Mouse (Mus musculus) G1E-ER4 (cell line): ENCODE data around the gene Hyal3. TPM values are rescaled to one million over a fixed set of nuclear protein-coding genes. Genes with fewer than 3 reads are reported as not detected.

ENCODE experiments used
- GATA1 ChIP-seq: IDR thresholded peaks from one replicate; pipeline ENCODE4 v1.8.0; 2012; ENCODE audit warnings: low read length, inconsistent platforms
- polyA plus RNA-seq: library from polyadenylated mRNA; stranded (reverse); fragments of >175 nt; gene quantifications from 2 replicates; pipeline ENCODE4 v1.2.3, GENCODE M21; 2012

Gene Hyal3
- polyA plus RNA-seq, 1 experiment: 0.06 TPM

DNA sequence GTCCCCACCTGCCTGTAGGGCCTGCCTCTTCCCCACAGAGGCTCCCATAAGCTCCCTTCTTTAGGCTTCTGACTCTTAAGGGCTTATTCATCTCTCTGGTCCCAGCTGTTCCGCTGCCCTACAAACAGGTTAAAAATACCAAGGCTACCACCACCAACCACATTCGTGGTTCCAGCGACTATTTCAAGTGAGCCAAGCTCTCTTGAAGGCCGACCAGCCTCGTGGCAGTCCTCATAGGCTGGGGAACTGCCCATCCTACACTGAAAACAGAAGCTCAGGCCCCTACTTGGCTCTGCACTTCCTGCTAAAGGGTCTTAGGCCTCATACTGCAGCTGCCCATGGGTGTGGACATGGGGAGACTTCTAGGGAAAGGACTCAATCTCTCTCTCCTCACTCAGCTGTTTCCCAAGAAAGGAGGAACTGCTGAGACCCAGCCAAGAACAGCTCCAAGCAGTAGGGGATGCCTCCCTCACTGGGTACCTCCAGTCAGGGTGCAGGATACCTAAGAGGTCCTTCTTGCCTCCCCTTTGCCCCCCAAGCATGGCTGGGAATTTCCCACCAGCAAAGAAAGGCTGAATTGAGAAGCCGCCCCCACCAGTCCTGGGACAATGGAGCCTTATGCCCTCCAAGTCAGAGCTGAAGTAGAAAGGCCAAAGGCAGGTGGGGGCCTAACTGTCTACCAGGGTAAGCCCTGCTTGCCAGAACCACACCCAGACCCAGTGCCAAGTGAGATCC, 31.0 kb downstream of the Hyal3 start:
- no peak for TF ChIP-seq GATA1

DNA sequence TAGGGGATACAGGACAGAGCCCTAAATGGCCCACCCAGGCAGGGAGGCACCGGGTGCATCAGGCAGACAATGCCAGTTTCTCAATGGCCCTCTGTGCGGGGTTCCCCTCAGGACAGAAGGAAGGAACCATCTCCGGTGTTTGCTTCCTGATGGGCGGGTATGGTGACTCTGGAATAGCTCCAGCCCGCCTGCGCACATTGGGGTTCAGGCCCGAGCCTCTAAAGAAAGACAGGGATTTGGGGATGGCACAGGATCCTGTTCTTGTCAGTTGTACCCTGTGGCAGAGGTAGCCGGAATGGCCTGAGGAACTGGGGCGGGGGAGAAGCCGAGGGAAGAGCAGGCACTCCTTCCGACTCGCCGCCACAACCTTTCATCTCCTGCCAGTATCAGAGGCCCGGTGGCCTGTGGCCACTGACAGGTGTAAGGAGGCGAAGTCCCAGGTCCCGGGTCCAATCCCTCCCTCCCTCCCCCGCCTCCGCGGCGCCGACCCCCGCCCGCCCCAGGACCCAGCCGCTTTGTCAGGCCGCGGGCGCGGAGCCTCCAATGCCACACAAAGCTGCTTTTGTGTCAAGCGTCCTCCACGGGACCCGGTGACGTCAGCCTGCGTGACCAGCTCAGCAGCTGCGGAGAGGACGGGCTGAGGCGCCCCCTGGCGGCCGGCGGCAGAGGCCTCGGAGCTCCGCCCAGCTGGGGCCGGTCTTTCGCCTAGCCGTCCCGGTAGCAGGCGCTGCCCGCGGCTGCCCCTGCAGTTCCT, 31.8 kb downstream of the Hyal3 start:
- no peak for TF ChIP-seq GATA1

DNA sequence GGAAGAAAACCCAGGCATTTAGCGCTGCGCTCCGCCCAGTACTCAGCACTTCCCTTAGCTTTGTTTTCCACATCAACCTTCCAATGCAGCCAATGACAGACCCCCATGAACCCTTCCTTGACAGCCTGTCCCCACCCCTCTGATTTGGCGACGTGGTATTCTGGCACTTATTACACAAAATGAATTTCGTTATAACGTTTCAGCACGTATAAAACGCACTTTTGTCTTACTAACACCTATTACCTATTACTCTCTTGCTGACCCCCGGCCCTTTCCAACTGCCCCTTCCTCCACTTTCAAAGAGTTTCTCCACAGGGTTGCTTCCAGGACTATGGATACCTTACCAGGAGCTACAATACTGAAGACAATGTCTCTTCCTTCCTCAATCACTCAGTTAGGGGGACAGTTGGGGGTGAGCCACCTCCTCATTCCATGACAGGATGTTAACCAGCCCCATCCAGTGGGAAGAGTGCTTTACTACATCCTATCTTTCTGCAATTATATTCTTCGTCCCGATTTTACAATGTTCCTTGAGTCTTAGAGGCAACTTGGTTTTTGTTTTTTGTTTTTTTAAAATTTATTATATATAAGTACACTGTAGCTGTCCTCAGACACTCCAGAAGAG, 32.4 kb downstream of the Hyal3 start:
- no peak for TF ChIP-seq GATA1

DNA sequence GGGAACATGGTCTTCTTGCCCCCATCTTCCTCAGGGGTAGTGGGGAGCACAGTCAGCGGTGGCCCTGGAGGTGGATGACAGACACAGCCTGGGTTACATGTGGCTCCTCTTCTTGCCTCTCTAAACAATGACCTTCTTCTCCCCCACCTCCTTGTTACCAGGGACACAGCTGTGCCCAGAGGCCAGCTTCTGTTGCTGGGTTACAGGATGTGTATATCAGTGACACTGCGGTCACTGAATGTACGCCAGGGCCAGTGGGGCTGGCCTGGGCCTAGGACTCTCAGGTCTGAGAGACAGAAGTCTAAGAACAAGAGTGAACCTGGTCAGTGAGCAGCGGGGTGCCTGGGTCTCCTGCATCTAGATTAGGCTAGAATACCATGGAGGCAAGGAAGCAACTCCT, 34.4 kb downstream of the Hyal3 start:
- no peak for TF ChIP-seq GATA1

DNA sequence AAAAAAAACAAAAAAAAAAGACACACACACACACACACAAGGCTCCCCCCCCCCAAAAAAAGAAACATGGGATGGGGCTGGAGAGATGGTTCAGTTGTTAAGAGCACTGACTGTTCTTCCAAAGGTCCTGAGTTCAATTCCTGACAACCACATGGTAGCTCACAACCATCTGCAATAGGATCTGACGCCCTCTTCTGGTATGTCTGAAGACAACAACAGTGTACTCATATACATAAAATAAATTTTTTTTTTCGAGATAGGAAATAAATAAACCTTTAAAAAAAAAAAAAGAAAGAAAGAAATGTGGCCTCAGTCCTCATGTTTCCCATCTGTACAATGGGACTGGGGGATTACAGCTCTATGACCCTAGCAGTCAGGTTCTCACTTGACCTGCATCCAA, 36.8 kb downstream of the Hyal3 start:
- TF ChIP-seq GATA1: no peak

DNA sequence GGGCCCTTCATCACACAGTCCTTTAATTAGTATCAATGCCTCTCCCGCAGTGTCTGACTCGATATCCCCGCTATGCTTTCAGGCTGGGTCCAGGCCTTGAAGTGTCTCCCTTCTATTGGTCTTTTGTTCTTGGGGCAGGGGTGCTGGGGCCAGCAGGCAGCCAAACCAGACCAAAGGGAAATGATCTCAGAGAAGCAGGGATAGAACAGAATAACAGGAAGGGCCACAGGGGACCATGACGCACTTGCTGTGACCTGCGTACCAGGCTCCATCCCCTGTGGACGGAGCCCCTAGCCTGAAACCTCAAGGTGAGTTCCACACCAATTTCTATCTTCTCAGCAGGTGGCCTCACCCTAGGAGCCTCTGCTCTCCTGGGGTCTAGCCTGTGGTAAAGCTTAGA, 37.5 kb downstream of the Hyal3 start:
- no peak for TF ChIP-seq GATA1

DNA sequence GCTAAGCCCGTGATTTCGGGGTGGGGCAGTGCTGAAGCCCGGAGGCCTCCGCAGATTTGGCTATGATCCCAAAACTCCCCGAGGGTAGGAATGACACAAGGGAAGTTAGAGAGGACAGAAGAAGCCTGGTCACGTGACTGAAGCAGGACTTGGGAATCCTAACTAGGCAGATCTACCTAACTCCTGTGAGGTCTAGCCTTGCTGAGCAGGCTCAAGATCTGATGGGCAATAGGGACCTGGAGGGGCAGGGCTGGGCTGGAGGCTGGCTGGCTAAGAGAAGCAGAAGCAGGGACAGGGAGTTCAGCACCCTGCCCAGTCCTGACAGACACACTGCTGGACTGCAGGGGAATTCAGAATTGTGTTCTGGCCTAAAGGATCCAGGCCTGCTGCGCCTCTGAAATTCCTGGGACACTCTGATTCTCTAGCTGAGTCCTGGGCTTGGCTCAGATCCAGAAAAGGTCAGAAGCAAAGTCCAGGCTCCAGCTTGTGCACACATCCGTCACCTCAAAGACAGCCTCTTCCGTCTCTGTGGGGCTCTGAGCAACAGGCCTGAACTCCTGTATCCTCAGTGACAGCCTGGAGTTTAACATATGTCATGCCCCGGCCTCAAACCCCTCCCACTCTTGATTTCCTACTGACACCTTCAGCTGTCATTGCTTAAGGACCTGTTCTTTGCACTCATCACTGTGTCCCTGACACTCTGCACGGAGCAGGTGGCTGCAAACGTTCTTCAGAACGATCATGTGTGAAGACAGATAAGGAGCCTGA, 38.3 kb downstream of the Hyal3 start:
- no peak for TF ChIP-seq GATA1

DNA sequence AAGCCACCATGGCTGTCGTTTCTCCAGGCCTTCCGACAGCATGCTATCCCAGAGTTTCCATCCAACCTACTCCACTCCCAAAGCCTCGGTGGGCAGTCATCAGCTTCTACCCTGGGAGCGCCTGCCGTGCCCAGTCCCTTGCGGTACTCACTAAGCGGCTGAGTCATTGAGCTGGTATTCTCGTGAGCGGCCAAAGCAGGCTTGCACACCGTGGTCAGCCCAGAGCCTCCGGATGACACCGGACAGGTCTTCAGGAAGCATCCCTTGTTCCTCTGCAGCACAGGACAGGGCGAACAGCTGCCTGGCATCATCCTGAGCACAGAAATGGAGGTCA, 38.9 kb downstream of the Hyal3 start:
- no peak for TF ChIP-seq GATA1

DNA sequence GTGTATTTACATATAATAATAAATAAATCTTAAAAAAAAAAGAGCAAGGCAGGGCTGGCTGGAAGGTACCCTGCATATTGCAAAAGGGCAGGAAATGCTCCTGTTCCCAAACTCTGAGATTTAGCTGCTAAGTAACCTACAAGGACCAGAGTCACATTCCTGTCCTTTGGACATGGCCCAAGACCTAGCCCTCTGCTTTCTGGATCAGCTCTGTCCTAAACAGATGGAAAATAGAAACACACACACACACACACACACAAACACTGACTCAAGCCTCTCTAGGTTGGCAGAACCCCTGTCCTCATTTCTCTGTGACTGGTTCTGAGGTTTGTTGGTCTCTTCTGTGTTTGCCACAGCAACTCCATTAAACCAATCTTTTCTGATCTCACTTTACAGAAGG, 40.3 kb downstream of the Hyal3 start:
- TF ChIP-seq GATA1: no peak

DNA sequence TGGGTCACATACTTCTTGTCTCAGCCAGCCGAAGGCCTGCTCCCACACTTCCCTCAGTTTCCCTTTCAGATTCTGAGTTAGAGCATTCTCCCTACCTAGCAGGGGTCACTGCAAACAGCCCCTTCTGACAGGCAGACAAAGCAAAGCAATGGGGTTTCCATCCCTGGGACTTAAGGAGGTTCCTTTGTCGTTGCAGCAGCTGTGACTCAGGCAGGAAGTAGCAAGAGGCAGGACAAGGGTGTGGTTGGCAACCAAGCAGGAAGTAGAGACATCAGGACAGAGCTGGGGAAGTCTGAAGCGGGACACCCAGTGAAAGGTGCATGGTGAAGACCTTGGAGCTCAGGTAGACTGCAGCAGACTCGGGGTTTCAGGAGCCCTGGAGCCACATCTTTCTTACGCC, 43.9 kb downstream of the Hyal3 start:
- TF ChIP-seq GATA1: no peak

DNA sequence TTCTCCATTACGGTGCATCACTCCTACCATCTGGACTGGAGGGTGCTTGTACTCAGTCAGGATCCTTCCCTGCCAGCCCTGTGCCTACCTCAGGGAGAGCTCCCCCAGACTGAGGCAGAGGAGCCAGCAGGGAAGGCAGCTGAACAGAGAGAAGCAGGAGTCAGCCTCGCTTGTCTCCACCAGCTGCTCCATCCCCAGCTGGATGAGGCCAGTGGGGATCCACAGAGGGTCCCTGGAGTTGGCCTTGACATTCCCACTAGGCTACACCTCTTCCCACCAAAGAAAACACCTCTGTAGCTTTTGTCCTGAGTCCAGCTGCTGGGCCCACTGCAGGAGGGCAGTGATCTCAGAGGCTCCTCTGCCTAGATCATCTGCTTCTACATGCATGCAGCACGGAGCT, 44.3 kb downstream of the Hyal3 start:
- TF ChIP-seq GATA1: no peak

DNA sequence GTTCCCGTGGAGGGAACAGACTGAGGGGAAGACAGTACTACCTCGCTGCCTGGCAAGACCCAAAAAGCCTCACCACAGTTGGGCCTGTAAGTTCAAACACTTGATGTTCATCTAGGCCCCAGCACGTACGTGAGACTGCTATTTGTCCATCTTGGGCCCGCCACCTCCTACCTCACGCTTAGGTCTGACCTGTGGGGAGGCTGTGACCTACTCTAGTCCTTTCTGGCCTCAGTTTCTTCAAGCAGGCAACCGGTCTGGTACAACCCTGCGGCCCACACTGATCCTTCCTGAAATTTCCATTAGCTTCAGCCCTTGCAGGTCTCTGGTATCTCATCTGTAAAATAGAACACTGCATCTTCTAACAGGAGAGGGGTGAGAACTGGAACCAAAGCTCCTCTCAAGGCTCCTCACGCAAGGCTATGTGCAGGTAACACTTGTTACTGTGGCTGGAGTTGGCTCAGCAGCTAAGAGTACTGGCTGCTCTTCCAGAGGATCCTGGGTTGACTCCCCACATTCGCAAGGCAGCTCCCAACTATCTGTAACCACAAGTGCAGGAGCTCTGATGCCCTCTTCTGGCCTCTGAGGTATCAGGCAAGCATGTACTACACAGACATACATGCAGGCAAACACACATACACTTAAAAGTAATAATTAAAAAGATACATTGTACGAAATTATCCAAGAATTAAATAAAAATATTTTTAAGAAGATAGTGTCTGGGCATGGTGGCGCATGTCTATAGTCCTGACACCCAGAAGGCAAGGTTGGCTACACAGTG, 44.9 kb downstream of the Hyal3 start:
- no peak for TF ChIP-seq GATA1

DNA sequence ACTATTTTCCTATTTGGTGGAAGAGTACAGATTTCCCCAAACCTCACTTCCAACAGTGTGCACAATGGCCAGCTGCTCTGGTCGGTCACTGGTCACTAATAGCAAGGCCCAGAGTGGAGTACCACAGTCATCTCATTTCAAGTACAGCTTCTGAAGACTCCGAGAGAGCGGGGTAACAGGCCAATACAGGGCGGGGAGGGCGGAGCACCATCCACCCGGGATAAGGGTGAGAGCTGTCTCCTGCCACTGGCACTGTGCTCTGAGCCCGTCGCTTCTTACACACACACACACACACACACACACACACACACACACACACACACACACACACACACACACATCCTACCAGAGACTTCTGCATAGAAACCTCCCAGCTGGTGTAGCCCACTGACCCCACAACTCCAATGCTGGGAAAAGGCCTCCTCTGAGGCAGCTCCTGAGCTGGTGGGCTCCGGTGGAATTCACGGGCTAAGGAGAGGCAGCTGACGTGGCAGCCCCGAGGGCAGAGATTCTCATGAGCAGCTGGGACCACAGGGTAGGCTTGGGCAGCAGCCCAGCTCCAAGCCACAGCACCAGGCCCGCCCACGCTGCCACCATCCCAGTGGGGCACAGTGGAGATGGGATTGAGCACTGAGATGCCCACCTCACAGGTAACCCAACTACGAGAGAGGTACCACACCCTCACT, 45.7 kb downstream of the Hyal3 start:
- TF ChIP-seq GATA1: no peak

DNA sequence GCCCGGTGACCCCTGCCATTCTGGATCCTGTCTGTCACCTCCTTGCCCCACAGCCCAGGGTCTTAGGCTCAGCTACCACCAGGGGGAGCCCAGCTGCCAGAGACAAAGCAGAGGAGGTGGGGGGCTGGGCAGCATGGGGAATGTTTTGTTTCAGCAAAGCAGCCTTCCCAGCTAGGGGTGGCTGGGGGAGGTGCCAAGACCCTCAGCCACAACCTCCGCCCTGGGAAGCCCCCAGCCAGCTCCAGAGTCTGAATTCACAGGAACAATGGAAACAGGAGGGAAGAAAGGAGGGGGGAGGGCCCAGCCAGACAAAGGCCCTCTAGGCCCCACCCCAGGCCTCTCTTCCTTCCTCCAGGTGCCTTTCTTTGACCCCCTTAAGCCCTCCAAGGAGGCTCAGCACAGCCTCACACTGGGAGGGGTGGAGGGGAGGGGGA, 46.2 kb downstream of the Hyal3 start:
- TF ChIP-seq GATA1: no peak
